Mouse (Mus musculus) adrenal gland, adult 8-10 months (tissue): ENCODE measurements around the gene Qrfp. TPM values are rescaled to one million over a fixed set of nuclear protein-coding genes. Genes with fewer than 3 reads are reported as not detected.

Experiments used
- DNase-seq: peaks from one replicate; pipeline ENCODE4 v3.0.0; 2022
- total RNA-seq, 4 experiments: library from RNA; stranded (reverse); gene quantifications; 2 replicates each; pipeline ENCODE4 v1.2.4; 2022

The Qrfp gene
- total RNA-seq, 4 experiments from 2014 or later: not detected

DNA sequence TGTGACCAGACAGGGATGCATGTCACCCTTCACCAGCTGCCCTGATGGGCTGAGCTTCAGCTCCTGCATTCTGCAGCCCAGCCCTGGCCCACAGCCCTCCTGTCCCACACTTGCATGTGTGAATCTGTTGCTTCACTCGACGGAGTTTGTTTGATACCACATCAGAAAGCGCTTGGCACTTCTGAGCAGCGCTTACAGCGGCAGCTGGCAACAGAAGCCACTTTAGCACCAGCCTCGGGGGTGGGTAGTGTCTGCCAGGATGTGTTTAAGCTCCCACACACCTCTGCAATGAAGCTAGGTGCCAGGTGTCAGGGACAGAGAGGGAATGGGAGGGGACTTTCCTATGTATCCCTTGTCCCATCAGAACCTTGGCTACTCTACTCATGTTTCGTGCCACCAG is 4.3 kb upstream of the Qrfp start:
- DNase-seq: no peak

- DNase-seq: no peak
Observed at GRCm38 (mm10) chr2:31813641-31814040, 3.3 kb upstream of the Qrfp start.

- no peak for DNase-seq
Observed at GRCm38 (mm10) chr2:31811086-31811958, 942 bp upstream of the Qrfp start.

- no peak for DNase-seq
Observed at GRCm38 (mm10) chr2:31809358-31809740, 1.0 kb downstream of the Qrfp start.

- no peak for DNase-seq
Observed at GRCm38 (mm10) chr2:31808410-31809357, 1.7 kb downstream of the Qrfp start.

- no peak for DNase-seq
Observed at GRCm38 (mm10) chr2:31806639-31807382, 3.6 kb downstream of the Qrfp start.

- no peak for DNase-seq
Observed at GRCm38 (mm10) chr2:31803480-31803879, 6.9 kb downstream of the Qrfp start.

- no peak for DNase-seq
Observed at GRCm38 (mm10) chr2:31802811-31803210, 7.6 kb downstream of the Qrfp start.

- no peak for DNase-seq
Observed at GRCm38 (mm10) chr2:31801416-31801815, 9.0 kb downstream of the Qrfp start.

GRCm38 (mm10) chr2:31796943-31797342 is 13.4 kb downstream of the Qrfp start:
- DNase-seq: no peak

DNA sequence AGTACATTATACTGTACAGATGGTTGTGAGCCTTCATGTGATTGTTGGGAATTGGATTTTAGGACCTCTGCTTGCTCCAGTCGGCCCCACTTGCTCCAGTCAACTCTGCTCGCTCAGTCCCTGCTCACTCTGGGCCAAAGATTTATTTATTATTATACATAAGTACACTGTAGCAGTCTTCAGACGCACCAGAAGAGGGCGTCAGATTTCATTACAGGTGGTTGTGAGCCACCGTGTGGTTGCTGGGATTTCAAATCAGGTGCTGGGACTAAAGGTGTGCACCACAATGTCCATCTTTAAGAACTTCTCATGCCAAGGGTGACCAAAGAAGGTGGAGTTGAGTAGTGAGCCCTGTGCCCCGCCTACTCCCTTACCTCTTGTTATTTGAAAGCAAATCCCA is 17.8 kb downstream of the Qrfp start:
- DNase-seq: no peak

- no peak for DNase-seq
Observed at GRCm38 (mm10) chr2:31791260-31791659, 19.1 kb downstream of the Qrfp start.

DNA sequence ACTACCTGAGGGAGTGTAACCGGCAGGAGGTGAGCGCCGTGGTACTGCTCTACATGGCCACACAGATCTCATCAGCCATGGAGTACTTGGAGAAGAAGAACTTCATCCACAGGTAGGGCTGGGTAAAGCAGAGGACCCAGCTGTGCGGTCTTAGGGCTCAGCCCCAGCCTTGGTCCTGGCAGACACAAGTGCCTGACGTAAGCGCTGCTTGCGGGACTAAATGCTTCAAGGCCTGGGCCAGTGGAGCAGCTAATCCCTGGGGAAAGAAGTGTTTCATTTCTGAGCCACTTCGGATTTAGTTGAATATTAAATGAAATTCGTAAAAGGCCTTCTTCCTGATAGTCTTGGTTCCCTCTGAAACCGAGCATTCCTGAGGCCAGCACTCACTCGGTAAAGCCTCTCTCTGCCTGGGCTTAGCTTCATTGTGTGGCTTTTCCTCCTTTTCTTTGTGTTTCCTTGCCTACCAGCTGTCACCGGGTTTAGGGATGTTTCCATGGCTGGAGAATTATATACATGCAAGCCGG is 19.6 kb downstream of the Qrfp start:
- DNase-seq: no peak

GRCm38 (mm10) chr2:31789215-31789614 is 21.2 kb downstream of the Qrfp start:
- DNase-seq: no peak

- DNase-seq: no peak
Observed at GRCm38 (mm10) chr2:31788227-31788626, 22.2 kb downstream of the Qrfp start.

GRCm38 (mm10) chr2:31787029-31787428 is 23.4 kb downstream of the Qrfp start:
- no peak for DNase-seq

GRCm38 (mm10) chr2:31785074-31785473 is 25.3 kb downstream of the Qrfp start:
- DNase-seq: peak; percentile 70

GRCm38 (mm10) chr2:31782958-31783602 is 27.3 kb downstream of the Qrfp start:
- DNase-seq: no peak

GRCm38 (mm10) chr2:31779258-31779657 is 31.1 kb downstream of the Qrfp start:
- no peak for DNase-seq

- no peak for DNase-seq
Observed at GRCm38 (mm10) chr2:31776479-31776878, 33.9 kb downstream of the Qrfp start.

- peak; percentile 83 for DNase-seq
Observed at GRCm38 (mm10) chr2:31770781-31771441, 39.5 kb downstream of the Qrfp start.
